Mouse (Mus musculus): Measurements from ENCODE around the gene B9d2. TPM values are rescaled to one million over a fixed set of nuclear protein-coding genes. Genes with fewer than 3 reads are reported as not detected.
A peak's percentile ranks its signal among the peaks of the same experiment; 100 is the strongest.

The B9d2 gene
- total RNA-seq, 2 experiments from 2014 or later, result 12.3 to 14.3 TPM

DNA sequence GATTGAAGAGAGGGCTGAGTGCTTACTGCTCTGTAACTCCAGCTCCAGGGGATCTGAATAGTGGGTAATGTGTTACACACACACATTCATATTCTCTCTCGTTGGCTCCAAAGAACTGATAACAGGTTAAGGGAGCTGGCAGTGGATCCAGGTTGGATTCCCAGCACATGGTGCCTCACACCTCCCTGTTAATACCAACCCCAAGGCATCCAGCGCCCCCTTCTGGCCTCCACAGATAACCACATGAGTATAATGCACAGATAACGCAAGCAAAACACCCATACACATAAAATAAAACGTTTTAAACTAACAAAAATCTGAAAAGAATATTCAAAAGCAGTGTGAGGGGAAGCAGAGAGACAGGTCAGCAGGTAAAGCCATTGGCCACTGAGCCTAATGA, 8.1 kb upstream of the B9d2 start:
- intact Hi-C loops (cut with DNase I), result no loop called here
- no peak for DNase-seq

DNA sequence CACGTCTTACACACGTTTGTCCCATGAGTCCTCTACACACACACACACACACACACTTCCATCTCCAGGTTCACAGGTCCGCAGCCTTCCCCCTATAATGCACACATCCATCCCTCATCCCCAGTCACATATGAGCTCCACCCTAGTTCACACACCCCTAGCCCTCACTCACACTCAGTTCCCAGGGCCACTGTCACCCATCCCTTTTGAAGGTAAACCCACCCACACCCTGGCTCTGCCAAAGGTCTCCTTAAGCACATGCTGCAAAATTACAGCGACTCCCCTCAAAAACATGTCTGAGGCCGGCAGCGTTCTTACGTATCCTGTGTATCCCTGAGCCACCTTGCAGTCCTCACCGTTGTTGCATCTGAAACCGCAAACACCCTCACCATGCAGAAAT, 6.3 kb upstream of the B9d2 start:
- intact Hi-C loops (cut with DNase I), result no loop called here
- no peak for DNase-seq

DNA sequence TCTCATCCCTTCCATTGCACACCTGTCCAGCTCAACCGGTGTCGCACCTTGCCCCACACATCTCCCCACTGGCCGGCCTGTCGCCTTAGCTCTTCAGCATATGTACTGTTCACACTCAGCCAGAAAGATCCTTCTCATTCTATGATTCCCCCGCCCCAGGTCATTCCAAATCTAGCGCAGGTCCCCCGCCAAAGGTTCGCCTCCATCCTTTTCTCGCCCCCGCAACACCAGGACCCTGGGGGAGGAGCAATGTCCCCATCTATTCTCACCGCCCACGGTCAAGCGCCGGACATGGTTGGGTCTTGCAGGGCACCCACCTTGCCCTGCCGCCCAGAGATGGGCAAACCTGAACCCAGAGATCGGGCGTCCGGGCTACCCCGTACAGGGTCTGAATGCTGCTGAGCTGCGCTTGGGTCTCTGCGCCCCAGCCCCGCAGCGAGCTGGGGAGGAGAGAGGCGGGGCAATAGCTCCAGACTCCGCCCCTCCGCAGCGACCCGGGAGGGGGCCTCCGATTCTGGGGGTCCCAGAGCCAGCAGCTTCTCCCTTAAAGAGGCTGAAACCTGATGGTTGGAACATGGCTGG, 5.8 kb upstream of the B9d2 start, which contains the start of gene Tmem91:
Gene Tmem91 (minus strand): TSS at position 448 of the 582 bp plus-strand sequence.
- intact Hi-C loops (cut with DNase I), result no loop called here
- no peak for DNase-seq

DNA sequence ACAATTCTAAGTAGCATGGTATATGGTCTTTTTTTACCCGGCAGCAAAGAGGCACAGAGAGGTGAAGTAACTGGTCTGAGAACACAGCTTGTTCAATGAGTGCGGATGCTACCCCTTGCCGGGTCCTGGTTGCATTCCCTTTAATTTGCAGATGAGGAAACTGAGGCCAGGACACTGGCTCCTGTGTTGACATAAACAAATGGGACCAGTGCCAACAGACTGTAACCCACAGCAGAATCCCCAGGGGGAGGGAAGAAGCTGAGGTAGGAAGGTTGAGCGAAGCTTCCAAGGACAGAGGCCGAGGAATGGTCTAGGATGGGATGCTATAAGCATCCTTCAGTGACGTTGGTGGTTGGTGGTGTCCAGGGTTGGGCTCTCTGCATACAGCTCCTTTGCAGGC, 5.2 kb upstream of the B9d2 start:
- intact Hi-C loops (cut with DNase I), result no loop called here
- no peak for DNase-seq

DNA sequence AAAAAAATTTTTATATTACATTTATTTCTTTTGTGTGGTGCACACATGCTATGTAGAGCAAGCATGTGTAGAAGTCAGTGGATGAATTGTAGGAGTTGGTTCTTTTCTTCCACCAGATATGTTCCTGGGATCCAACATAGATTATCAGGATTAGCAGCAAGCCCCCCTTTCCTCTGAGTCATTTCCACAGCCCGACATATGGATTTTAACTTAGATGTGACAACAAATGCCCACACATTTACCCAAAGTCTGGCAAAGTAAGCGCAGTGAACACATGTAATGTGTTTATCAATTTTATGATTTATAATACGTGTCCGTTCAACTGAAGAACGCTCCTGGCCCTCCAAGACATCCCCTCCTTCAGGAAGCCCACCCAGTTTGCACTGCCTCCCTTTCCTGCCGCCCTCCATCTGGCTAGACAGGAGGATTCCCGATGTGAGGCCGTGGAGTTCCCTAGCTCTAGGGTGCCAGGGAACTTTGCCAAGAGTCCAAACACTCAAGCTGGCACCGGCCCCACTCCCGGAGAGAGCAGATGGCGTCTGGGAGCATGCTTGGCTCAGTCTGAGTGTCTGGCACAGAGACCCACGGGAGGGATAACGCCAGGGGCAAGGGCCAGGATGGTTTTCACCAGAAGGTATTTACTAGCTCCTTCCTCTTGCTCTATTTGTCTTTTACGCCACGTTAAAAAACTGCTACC, 4.3 kb upstream of the B9d2 start:
- intact Hi-C loops (cut with DNase I), result no loop called here
- peak; percentile 92 to 93 for DNase-seq

DNA sequence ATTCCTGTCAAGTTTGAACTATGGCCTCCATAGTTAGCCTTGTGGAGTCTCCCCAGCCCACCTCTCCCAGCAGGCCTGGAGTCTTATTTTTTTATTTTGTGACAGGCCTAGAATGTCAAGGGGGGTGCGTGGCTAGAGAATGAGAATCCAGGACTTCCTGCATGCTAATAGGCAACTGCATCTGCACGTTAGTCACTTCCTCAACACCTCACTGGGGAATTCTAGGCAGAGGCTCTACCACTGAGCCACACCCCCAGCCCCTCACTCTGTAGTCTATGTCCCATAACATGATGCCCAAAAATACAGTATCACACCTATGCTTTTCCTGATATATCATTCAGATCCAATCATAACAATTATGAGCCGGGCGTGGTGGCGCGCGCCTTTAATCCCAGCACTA, 3.6 kb upstream of the B9d2 start:
- intact Hi-C loops (cut with DNase I), result no loop called here
- no peak for DNase-seq

DNA sequence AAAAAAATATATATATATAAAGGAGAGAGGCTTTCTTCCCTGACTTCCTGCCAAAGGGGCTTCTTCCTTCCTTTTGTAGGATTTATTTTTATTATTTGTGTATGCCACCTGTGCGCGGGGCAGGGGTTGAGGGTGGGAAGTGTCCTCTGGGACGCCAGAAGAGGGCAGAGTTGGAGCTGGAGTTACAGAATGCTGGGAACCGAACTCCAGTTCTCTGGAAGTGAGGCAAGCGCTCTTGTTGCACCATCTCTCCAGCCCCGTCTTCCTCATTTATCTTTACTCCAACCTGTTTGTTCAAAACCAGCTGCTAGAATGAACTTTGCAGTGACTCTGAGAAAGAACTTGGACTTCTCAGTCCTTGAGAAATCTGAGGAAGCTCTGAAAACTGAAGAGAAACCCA, 609 bp upstream of the B9d2 start:
- DNase-seq, result peak; percentile 23 to 27

DNA sequence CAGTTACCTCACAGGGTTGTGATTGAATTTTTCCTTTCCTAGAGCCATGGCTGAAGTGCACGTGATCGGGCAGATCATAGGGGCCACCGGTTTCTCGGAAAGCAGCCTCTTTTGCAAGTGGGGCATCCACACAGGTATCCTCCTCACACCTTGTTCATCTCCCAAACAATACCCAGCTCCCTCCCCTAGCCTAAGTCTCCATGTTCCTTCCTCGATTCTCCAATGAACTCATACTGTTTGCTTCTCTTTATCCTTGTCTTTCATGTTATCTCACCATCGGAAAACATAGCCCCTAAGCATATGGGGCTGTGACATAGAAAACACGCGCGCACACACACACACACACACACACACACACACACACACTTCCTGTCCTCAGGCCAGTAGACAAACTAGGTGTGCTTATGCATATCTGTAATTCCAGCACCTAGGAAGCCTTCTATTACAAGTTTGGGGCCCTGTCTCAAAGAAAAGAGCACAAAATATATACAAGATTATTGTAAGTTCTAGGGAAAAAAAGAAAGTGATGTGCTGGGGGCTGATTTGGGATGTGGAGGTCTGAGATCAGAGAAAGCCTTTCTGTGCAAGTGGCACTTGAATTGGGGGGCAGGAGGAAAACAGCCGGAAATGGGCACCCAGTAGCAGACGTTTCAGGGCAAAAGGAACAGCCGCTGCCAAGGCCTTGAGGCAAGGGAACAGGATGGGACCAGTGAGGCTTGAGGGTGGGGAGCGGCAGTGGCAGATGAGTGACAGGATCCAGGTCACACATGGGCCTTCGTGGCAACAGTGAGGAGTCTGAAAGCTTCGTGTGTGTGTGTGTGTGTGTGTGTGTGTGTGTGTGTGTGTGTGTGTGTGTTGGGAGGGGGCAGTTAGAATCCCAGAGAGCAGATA, 1.0 kb downstream of the B9d2 start:
- intact Hi-C loops (cut with DNase I), result loop anchor here (2.0 kb wide), 1 partner anchor 73 kb away; the partner anchor contains the start of gene Hnrnpul1
- no peak for DNase-seq

More for the DNA sequence above, 609 bp upstream of the B9d2 start:
- intact Hi-C loops (cut with DNase I), result loop anchor here (2.0 kb wide), 1 partner anchor 75 kb away; the partner anchor contains the start of gene Hnrnpul1

DNA sequence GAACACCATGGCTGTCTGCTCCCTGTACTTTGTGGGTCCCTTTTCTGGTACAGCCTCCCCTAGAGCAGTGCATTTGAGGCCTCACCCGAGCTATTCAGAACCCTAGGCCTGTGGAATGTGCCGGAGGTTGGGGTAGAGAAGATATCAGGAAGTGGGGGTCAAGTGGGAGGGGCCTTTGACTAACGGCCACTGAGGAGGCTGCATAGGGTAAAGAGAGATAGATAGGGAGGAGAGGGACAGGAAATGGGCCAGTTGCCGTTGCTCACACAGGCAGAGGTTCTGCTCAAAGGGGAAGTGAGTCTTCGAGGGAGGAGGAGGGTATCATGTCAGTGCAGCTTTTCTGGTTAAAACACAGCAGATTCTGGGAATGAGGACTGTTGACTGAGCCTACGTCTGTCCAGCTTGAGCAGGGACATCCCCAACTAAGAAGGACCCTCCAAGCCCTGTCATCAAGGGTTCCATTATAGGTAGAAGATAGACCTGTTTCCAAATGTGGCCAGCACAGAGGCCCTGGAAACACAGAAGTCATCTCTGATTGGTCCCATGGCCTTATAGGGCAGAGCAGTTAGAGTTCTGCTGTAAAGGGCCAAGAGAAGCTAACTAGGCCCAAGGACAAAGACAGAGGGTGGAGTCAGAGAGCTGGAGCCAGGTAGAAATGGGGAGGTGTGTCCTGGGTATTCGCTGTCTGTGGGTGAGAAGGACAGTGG, 3.0 kb downstream of the B9d2 start:
- DNase-seq, result peak in 1 of 2 experiments; percentile 21

DNA sequence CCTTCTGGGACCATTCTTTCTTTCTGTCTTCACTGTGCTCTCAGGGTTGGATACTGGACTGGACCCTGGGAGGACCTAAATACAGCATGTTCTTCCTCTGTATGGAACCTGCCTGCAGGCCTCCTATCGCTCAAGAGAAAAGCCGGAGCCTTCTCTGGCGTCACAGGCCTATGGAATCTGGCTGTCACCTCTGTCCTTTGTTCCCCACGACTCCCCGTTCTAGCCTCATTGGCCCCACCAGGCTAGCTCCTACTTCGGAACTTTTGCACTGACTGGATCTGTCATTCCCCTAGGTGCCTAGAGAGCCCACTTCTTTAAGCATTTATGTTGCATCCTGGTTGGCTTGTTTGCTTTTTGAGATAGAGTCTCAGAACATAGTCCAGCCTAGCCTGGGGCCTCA, 4.1 kb downstream of the B9d2 start:
- DNase-seq, result no peak
- intact Hi-C loops (cut with DNase I), result loop anchor here (5.0 kb wide), 1 partner anchor 118 kb away; no protein-coding TSS in a partner anchor

More for the DNA sequence above, 3.0 kb downstream of the B9d2 start:
- intact Hi-C loops (cut with DNase I), result no loop called here

DNA sequence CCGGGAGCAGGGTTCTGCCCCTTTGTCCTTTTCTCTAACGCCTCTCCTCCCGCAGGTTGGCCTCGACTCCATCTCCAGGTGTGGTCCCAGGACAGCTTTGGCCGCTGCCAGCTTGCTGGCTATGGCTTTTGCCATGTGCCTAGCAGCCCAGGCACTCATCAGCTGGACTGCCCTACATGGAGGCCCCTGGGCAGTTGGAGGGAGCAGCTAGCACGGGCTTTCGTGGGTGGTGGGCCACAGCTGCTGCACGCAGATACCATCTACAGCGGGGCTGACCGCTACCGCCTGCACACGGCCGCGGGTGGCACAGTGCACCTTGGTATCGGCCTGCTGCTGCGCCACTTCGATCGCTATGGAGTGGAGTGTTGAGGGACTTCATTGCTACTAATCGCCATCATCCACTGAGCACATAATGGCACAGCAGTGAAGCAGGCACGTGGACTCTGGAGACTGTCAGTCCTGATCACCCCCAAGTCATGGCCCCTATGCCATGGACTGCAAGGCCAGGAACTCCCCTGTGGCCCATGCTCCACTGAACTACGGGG, 5.4 kb downstream of the B9d2 start:
- no peak for DNase-seq
- intact Hi-C loops (cut with DNase I), result loop anchor here (5.0 kb wide), 1 partner anchor 116 kb away; no protein-coding TSS in a partner anchor

DNA sequence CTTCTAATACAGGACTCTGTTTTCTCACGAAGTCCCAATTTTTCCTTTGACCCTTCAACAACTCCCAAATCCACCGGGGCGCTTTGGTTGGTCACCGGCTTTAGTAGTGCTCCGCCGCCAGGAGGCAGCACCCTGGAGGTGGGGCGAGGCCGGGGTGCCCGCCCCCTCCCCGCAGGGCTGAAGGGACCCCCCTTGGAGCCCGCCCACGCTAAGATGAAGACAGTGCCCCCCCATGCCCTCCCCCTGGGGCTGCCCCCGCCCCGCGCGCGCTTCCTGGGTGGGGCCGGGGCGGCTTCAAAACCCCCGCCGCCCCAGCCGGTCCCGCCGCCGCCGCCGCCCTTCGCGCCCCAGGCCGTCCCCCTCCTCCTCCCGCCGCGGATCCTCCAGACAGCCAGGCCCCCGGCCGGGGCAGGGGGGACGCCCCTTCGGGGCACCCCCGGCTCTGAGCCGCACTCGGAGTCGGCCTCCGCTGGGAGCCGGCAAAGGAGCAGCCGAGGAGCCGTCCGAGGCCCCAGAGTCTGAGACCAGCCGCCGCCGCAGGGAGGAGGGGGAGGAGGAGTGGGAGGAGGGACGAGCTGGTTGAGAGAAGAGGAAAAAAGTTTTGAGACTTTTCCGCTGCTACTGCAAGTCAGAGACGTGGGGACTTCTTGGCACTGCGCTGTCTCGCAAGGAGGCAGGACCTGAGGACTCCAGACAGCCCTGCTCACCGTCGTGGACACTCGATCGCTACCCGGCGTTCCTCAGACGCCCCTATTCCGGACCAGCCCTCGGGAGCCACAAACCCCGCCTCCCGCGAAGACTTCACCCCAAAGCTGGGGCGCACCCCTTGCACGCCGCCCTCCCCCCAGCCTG, 6.3 kb downstream of the B9d2 start, which contains the start of gene Tgfb1:
Gene Tgfb1 (plus strand): TSS at position 323 of the 852 bp plus-strand sequence.
- DNase-seq, result peak; percentile 86 to 88
- intact Hi-C loops (cut with DNase I), result loop anchor here (5.0 kb wide), 1 partner anchor 115 kb away; no protein-coding TSS in a partner anchor

DNA sequence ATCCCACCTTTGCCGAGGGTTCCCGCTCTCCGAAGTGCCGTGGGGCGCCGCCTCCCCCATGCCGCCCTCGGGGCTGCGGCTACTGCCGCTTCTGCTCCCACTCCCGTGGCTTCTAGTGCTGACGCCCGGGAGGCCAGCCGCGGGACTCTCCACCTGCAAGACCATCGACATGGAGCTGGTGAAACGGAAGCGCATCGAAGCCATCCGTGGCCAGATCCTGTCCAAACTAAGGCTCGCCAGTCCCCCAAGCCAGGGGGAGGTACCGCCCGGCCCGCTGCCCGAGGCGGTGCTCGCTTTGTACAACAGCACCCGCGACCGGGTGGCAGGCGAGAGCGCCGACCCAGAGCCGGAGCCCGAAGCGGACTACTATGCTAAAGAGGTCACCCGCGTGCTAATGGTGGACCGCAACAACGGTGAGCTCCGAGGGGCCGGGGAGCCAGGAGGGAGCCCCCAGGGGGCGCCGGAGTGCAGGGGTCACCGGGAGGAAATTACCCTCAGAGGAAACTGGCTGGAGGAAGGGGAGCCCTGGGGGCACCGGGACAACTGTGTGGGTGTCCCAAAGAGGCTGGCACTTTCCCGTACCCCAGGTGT, 7.3 kb downstream of the B9d2 start:
- intact Hi-C loops (cut with DNase I), result loop anchor here (5.0 kb wide), 1 partner anchor 114 kb away; no protein-coding TSS in a partner anchor
- peak; percentile 77 to 78 for DNase-seq

DNA sequence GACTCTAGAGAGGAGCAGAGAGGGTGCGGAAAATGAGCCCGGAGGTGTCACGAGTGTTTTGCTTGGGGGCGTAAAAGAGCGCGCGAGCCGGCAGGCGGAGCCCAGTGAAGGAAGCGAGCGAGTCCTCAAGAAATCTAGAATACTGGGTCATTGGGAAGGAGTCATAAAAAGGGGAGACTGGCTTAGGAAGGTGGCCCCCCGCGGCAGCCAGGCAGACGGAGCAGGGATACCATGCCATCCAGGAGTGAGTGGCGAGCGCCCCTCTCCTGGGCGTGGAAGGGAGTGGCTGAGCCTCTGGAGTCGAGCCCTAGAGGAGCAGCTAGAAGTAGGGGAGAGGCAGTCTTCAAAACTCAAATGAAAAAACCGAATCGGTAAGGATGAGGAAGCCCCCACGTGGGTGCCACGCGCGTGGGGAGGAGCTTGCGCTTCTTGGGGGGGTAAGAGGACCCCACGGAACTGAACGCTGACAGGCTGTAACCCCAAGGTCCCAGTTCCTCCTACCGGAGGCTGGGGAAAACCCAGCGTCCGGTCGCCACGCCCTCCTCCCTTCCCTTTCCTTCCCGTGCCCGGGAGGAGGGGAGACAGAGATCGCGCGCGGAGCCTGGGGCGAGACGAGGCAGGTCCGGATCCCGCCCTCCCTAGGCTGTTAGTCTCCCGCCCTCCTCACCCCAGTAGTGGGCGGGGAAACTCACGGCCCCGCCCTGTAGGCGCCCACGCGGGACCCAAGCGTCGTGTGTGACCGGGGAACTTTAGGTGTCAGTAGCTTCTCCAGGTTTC, 8.4 kb downstream of the B9d2 start:
- peak; percentile 82 to 83 for DNase-seq
- intact Hi-C loops (cut with DNase I), result loop anchor here (1.0 to 5.0 kb wide), 2 partner anchors 15 to 113 kb away; no protein-coding TSS in a partner anchor

DNA sequence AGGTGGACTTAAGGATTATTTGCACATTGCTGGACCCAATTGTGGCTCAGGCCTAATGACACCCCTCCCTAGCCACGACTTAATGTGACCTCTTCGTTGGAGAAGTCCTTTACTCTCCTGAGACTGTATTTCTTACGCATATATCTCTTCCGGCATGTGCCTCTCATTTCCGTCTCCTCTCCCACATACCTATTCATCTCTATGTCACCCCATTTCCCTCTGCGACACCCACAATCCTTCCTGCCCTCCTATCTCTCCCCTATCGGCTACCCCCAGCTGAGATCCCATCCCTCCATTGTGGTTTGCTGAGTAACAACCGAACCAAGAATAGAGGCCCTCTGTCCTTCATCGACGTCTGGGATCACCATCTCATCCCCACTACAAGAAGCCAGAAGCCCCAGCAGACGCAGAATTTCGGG, 9.0 kb downstream of the B9d2 start:
- DNase-seq, result no peak
- intact Hi-C loops (cut with DNase I), result loop anchor here (1.0 to 5.0 kb wide), 2 partner anchors 15 to 113 kb away; no protein-coding TSS in a partner anchor

DNA sequence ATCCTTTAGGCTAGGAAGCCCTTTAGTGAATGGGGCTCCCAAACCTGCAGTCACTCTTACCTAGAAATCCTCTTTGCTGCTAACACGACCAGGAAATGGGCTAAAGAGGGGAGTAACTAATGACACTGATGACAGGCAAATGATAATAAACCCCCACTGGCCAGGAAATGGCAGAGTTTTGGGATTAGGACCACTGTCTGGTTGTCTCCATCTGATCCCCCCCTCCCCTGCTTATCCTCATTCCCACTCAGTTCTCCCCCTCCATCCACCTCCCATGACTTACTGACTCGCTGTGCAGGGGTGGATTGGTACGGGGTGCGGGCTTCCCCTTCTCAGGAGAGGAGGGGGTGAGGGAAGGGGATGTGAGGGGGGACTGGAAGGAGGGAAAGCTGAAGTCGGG, 9.5 kb downstream of the B9d2 start:
- intact Hi-C loops (cut with DNase I), result no loop called here
- DNase-seq, result no peak

DNA sequence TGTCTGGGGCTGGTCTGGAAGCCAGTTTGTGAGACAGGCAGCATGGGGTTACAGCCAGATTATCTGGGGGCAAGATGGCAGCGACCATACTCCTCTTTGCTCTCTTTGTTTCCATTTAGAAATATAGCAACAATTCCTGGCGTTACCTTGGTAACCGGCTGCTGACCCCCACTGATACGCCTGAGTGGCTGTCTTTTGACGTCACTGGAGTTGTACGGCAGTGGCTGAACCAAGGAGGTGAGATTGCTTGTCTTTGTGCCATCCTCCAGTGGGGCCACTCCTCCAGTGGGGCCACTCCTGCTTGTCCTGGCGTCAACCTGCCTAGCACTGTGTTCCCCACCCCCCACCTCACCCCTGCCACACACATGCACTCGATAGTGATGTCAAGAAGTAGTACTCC, 13.5 kb downstream of the B9d2 start:
- intact Hi-C loops (cut with DNase I), result no loop called here
- DNase-seq, result no peak

DNA sequence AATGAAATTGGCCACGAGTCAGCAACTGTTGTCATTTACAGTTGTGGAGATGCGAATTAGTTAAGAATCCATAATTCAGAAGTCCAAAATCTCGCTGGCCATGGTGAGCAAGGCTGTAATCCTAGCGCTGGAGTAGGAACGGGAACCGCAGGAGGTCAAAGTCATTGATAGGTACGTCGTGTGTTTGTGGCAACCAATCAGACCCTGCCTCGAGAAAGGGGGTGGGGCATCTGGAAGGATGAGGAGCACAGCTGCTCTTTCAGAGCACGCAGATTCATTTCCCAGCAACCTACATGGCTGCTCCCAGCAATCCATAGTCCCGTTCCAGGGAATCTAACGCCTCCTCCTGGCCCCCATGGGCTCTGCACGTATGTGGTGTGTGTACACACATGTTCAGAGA, 19.3 kb downstream of the B9d2 start:
- intact Hi-C loops (cut with DNase I), result no loop called here
- no peak for DNase-seq
